Comparison of ENCODE assay signal across 14 mouse cellular contexts in the genomic region with DNA sequence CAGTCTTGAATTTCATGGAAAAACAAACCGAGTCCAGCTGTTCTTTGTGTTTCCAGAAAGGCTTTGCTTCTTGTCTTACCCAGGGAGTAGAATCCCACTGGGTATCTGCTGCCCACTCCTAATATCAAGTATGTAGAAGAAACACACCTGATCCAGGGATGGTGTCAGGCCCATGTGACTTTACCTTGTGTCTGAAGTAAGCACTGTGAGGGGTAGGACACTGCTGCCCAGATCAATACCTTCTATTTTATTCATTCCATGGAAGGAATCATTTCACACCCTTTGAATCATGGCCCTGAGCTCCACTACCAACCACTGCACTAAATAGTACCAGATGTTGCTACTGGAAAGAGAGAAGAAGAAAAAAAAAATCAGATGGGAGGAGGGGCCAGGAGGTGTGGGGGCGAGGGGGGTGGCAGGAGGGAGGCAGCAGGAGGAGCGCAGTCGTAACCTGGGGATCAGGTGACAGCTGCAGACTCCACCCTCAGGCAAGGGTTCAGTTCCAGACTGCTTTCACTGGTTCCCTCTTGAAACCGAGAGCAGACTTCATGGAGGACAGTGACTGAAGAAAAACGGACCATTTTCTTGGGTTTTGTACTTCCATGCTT. TPM values are rescaled to one million over a fixed set of nuclear protein-coding genes. Genes with fewer than 3 reads are reported as not detected.
DNase-seq lines count a peak whose midpoint lies in the region; ATAC-seq lines count a peak whose summit lies in the region.
"Had no signal": no experiment of that assay in that cellular context is flagged by ENCODE, and none has a peak within 500 bp of the region (broad histone marks: within the 10 kb centered on the region; RNA-seq: fewer than 3 reads in every experiment).

No protein-coding gene starts in this region.

- no peak overlapping the region for H3K27ac ChIP-seq in hindbrain, embryonic 10.5 days
- no peak overlapping the region for H3K27ac ChIP-seq in hindbrain, embryonic 12.5 days
- H3K27ac ChIP-seq: heart, adult 2 months; hindbrain, embryonic 13.5 days; kidney, postnatal 0 days; midbrain, embryonic 13.5 days had no signal

- no peaks in the 10 kb centered on the region for H3K9me3 ChIP-seq in hindbrain, embryonic 10.5 days
- no peaks in the 10 kb centered on the region for H3K9me3 ChIP-seq in hindbrain, embryonic 12.5 days (replicated peaks)
- H3K9me3 ChIP-seq: hindbrain, embryonic 13.5 days; midbrain, embryonic 13.5 days had no signal

- no peaks in the 10 kb centered on the region for H3K27me3 ChIP-seq in hindbrain, embryonic 10.5 days (ENCODE audit: insufficient read depth, poor library complexity, severe bottlenecking)
- H3K27me3 ChIP-seq in hindbrain, embryonic 12.5 days, result no peaks in the 10 kb centered on the region
- H3K27me3 ChIP-seq in splenic B cell, adult 2 months (ENCODE audit: control insufficient read depth, insufficient read depth, low read length, poor library complexity, severe bottlenecking), result no peaks in the 10 kb centered on the region
- H3K27me3 ChIP-seq: hindbrain, embryonic 13.5 days; midbrain, embryonic 13.5 days had no signal

- no peak overlapping the region for H3K4me3 ChIP-seq in hindbrain, embryonic 10.5 days
- no peak overlapping the region for H3K4me3 ChIP-seq in hindbrain, embryonic 12.5 days
- H3K4me3 ChIP-seq: heart, adult 2 months; hindbrain, embryonic 13.5 days; midbrain, embryonic 13.5 days had no signal

- H3K9ac ChIP-seq in hindbrain, embryonic 12.5 days, result no peak overlapping the region
- H3K9ac ChIP-seq: hindbrain, embryonic 13.5 days; lung, embryonic 14.5 days; midbrain, embryonic 13.5 days had no signal

- H3K4me2 ChIP-seq in hindbrain, embryonic 12.5 days (replicated peaks), result no peak overlapping the region
- H3K4me2 ChIP-seq: hindbrain, embryonic 13.5 days; lung, embryonic 14.5 days; midbrain, embryonic 13.5 days had no signal

- WGBS in hindbrain, embryonic 10.5 days, result 58% methylated on average over 6 of the region's 6 CpGs
- WGBS in hindbrain, embryonic 12.5 days, result 45% methylated on average over 6 of the region's 6 CpGs

- H3K4me1 ChIP-seq in hindbrain, embryonic 10.5 days (replicated peaks), result peaks cover 10% of the 10 kb centered on the region; the same call in 1 of the 2 replicates
- peaks cover 17% of the 10 kb centered on the region for H3K4me1 ChIP-seq in hindbrain, embryonic 12.5 days

- no peak for ATAC-seq in hindbrain, embryonic 12.5 days (ENCODE audit: low FRiP score)
- peak; percentile 45 for ATAC-seq in granulocyte monocyte progenitor cell, adult 5-6 weeks (replicated peaks; ENCODE audit: poor library complexity, severe bottlenecking)
- ATAC-seq: midbrain, embryonic 13.5 days had no signal

- peak; percentile 30 for DNase-seq in hindbrain, embryonic 10.5 days (ENCODE audit: low spot score)
- peak; percentile 41 for DNase-seq in embryo, embryonic 10 days (ENCODE audit: low spot score)
- peak; percentile 58 for DNase-seq in splenic B cell, adult 2 months (ENCODE audit: low read depth, low spot score)
- DNase-seq in right cerebral cortex, postnatal 25 days, result no peak
- no peak for DNase-seq in frontal cortex, postnatal 14 days (ENCODE audit: low spot score in 2 of 2)
- no peak for DNase-seq in adipocyte (ENCODE audit: low spot score)
- DNase-seq: heart, adult 2 months; lung, embryonic 14.5 days; right cerebral cortex, postnatal 4 days had no signal

- no peaks in the 10 kb centered on the region for H3K36me3 ChIP-seq in hindbrain, embryonic 10.5 days
- 0 out of 2 replicates have a peak, but pooled peaks cover 3% of the 10 kb centered on the region for H3K36me3 ChIP-seq in hindbrain, embryonic 12.5 days
- 0 out of 2 replicates have a peak, but pooled peaks cover 1% of the 10 kb centered on the region for H3K36me3 ChIP-seq in splenic B cell, adult 2 months (ENCODE audit: control insufficient read depth, insufficient read depth, low read length, poor library complexity, severe bottlenecking)
- H3K36me3 ChIP-seq: hindbrain, embryonic 13.5 days; midbrain, embryonic 13.5 days had no signal

RNA-seq across cellular contexts. Expression of a gene that starts 12.1 kb away (rescaled TPM):
- polyA plus RNA-seq in hindbrain, embryonic 10.5 days (2016; fragmentation: Nextera tagmentation; extraction: Ambion mirVana), result 1.6 TPM in 2 replicates
- polyA plus RNA-seq in hindbrain, embryonic 12.5 days (2016; fragmentation: Nextera tagmentation; extraction: Ambion mirVana), result 1.7 and 1.9 TPM in 2 replicates
- total RNA-seq in granulocyte monocyte progenitor cell, adult 5-6 weeks (2014; fragmentation: Nextera tagmentation), result not detected in 2 replicates
- total RNA-seq in granulocyte monocyte progenitor cell, adult 5-6 weeks (2017), result 0.95 TPM in 1 of 2 replicates, not detected in the other

RNA-seq across cellular contexts. Expression of a gene that starts 33.1 kb away (rescaled TPM):
- polyA plus RNA-seq in hindbrain, embryonic 10.5 days (2016; fragmentation: Nextera tagmentation; extraction: Ambion mirVana), result 6.7 and 6.8 TPM in 2 replicates
- polyA plus RNA-seq in hindbrain, embryonic 12.5 days (2016; fragmentation: Nextera tagmentation; extraction: Ambion mirVana), result 7.5 and 8.0 TPM in 2 replicates
- 0.96 and 1.4 TPM in 2 replicates for total RNA-seq in granulocyte monocyte progenitor cell, adult 5-6 weeks (2014; fragmentation: Nextera tagmentation)
- 2.8 and 5.8 TPM in 2 replicates for total RNA-seq in granulocyte monocyte progenitor cell, adult 5-6 weeks (2017)

Comparison
In these comparisons a context has a peak if more than half of its experiments do, and no peak if none do; other contexts are left out.
1. DNase-seq: peak in hindbrain, embryonic 10.5 days (single experiment), embryo, embryonic 10 days (single experiment) and splenic B cell, adult 2 months (single experiment); none in right cerebral cortex, postnatal 25 days (single experiment), frontal cortex, postnatal 14 days (0 of 2) and adipocyte (single experiment).